Mouse (Mus musculus) testis, adult 2 months (tissue): ENCODE data around the gene Gm17617.

Source experiments
- CTCF ChIP-seq: fragments of 200-500 bp; IDR thresholded peaks from 2 replicates; pipeline ENCODE4 v1.5.1; 2012; ENCODE audit warnings: low read depth, mild to moderate bottlenecking, inconsistent platforms, low read length, moderate library complexity; ENCODE audit not compliant: control insufficient read depth, insufficient read depth, insufficient replicate concordance
- POLR2A ChIP-seq: fragments of 200-500 bp; IDR thresholded peaks from 2 replicates; pipeline ENCODE4 v1.6.1; 2012; ENCODE audit warnings: low read depth, mild to moderate bottlenecking, inconsistent platforms, low read length, moderate library complexity; ENCODE audit not compliant: control insufficient read depth

DNA sequence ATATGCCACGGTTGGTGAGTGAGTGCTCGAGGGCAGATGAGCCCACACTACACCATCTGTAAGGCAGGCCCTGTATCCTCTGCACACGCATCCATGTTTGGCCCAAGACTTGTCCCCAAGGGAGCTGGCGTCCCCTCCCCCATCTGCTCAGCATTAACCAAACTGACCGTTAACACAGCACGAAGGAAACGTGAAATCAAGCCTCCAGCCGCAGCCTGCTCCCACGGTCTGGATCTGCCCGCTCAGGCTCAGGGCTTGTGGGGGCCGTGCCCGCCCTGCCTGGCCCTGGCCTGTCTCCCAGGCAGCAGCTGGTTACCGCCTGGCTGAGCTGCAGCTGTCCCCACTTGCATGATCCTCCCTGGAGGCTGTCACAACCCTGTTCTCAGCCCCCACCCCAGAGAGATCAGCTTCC is 35.6 kb upstream of the Gm17617 start:
- TF ChIP-seq CTCF (no peak), POLR2A (no peak)
